Mouse (Mus musculus): ENCODE data around the gene Ifitm1.

- TF ChIP-seq CTCF (IDR thresholded peaks at IDR 0.05; ENCODE audit: low read depth): no peak
- peak; percentile 83 for TF ChIP-seq EP300 (IDR thresholded peaks at IDR 0.05; ENCODE audit: low read depth)
Observed at GRCm38 (mm10) chr7:140946980-140947379, 20.0 kb upstream of the Ifitm1 start.
